Mouse (Mus musculus) hindbrain, embryonic 13.5 days (tissue): ENCODE measurements around the gene Dut. TPM values are rescaled to one million over a fixed set of nuclear protein-coding genes. Genes with fewer than 3 reads are reported as not detected.

Experiments
- ATAC-seq: fragments of 200-750 bp; cut with Nextera tagmentation; 2 replicates; pipeline ENCODE4 v1.8.0; 2017; ENCODE audit warnings: moderate TSS enrichment; ENCODE audit not compliant: low FRiP score
- H3K27ac ChIP-seq: fragments of 300-500 bp; sonication (generic); 2 replicates; pipeline ENCODE4 v1.5.1; 2015; ENCODE audit warnings: inconsistent platforms, mild to moderate bottlenecking, moderate library complexity
- H3K27me3 ChIP-seq: fragments of 300-500 bp; sonication (generic); 2 replicates; pipeline ENCODE4 v1.6.1; 2015; ENCODE audit warnings: mild to moderate bottlenecking, inconsistent platforms
- H3K36me3 ChIP-seq: fragments of 300-500 bp; sonication (generic); 2 replicates; pipeline ENCODE4 v1.6.1; 2015; ENCODE audit warnings: mild to moderate bottlenecking, inconsistent platforms
- H3K4me1 ChIP-seq: fragments of 300-500 bp; sonication (generic); replicated peaks from 2 replicates; pipeline ENCODE4 v1.6.1; 2015; ENCODE audit warnings: inconsistent platforms
- H3K4me2 ChIP-seq: fragments of 300-500 bp; sonication (generic); 2 replicates; pipeline ENCODE4 v1.6.1; 2015; ENCODE audit warnings: inconsistent platforms, mild to moderate bottlenecking, moderate library complexity
- H3K4me3 ChIP-seq: fragments of 300-500 bp; sonication (generic); 2 replicates; pipeline ENCODE4 v1.5.1; 2015; ENCODE audit warnings: mild to moderate bottlenecking, inconsistent platforms
- H3K9ac ChIP-seq: fragments of 300-500 bp; sonication (generic); 2 replicates; pipeline ENCODE4 v1.6.1; 2015; ENCODE audit warnings: mild to moderate bottlenecking, inconsistent platforms
- H3K9me3 ChIP-seq: fragments of 300-500 bp; sonication (generic); 2 replicates; pipeline ENCODE4 v1.6.1; 2016; ENCODE audit warnings: inconsistent platforms
- WGBS: fragments of 180-500 bp; shearing (Covaris S2); methylation state at CpG from one replicate; pipeline ENCODE4 v1.1.7; 2015; 5-methylcytosine and 5-hydroxymethylcytosine counted together
- polyA plus RNA-seq: library from polyadenylated mRNA; unstranded; fragments of >200 nt; fragmentation: Nextera tagmentation; extraction: Ambion mirVana; gene quantifications from 2 replicates; pipeline ENCODE4 v1.2.1, GENCODE M21; 2015

The Dut gene
- polyA plus RNA-seq, 1 experiment from 2014 or later = 75.4 TPM

GRCm38 (mm10) chr2:125291101-125291500 is 44.1 kb downstream of the Dut start:
- H3K27me3 ChIP-seq = no peaks in the 10 kb centered on the region
- H3K4me3 ChIP-seq = no peak overlapping the region
- H3K9me3 ChIP-seq = no peaks in the 10 kb centered on the region
- WGBS = 97% methylated on average over 1 of the region's 1 CpGs
- H3K27ac ChIP-seq = no peak overlapping the region
- peaks cover 3% of the 10 kb centered on the region; the same call in 1 of the 2 replicates for H3K4me1 ChIP-seq
- no peak overlapping the region for H3K4me2 ChIP-seq
- H3K9ac ChIP-seq = no peak overlapping the region
- H3K36me3 ChIP-seq = no peaks in the 10 kb centered on the region
- no peak for ATAC-seq

GRCm38 (mm10) chr2:125292616-125293015 is 45.6 kb downstream of the Dut start:
- H3K9ac ChIP-seq = no peak overlapping the region
- H3K27me3 ChIP-seq = no peaks in the 10 kb centered on the region
- no peak overlapping the region for H3K4me3 ChIP-seq
- no peak overlapping the region for H3K4me2 ChIP-seq
- no peak overlapping the region for H3K27ac ChIP-seq
- ATAC-seq = no peak
- no peaks in the 10 kb centered on the region for H3K9me3 ChIP-seq
- H3K4me1 ChIP-seq = peaks cover 3% of the 10 kb centered on the region; the same call in 1 of the 2 replicates
- 88% methylated on average over 7 of the region's 7 CpGs for WGBS
- no peaks in the 10 kb centered on the region for H3K36me3 ChIP-seq

- peaks cover 3% of the 10 kb centered on the region; the same call in 1 of the 2 replicates for H3K4me1 ChIP-seq
- H3K27me3 ChIP-seq = no peaks in the 10 kb centered on the region
- ATAC-seq = no peak
- no peak overlapping the region for H3K27ac ChIP-seq
- H3K9me3 ChIP-seq = no peaks in the 10 kb centered on the region
- H3K4me2 ChIP-seq = no peak overlapping the region
- no peak overlapping the region for H3K4me3 ChIP-seq
- H3K9ac ChIP-seq = no peak overlapping the region
- no peaks in the 10 kb centered on the region for H3K36me3 ChIP-seq
- WGBS = 82% methylated on average over 5 of the region's 5 CpGs
Measured at GRCm38 (mm10) chr2:125293969-125294491, 47.0 kb downstream of the Dut start.

GRCm38 (mm10) chr2:125295526-125295925 is 48.5 kb downstream of the Dut start:
- no peaks in the 10 kb centered on the region for H3K27me3 ChIP-seq
- no peak overlapping the region for H3K4me2 ChIP-seq
- H3K36me3 ChIP-seq = no peaks in the 10 kb centered on the region
- 92% methylated on average over 3 of the region's 3 CpGs for WGBS
- no peak overlapping the region for H3K4me3 ChIP-seq
- no peak overlapping the region for H3K9ac ChIP-seq
- no peaks in the 10 kb centered on the region for H3K9me3 ChIP-seq
- H3K27ac ChIP-seq = no peak overlapping the region
- no peak for ATAC-seq
- peaks cover 3% of the 10 kb centered on the region; the same call in 1 of the 2 replicates for H3K4me1 ChIP-seq

GRCm38 (mm10) chr2:125298841-125299240 is 51.9 kb downstream of the Dut start:
- H3K9ac ChIP-seq = no peak overlapping the region
- H3K27ac ChIP-seq = no peak overlapping the region
- WGBS = 96% methylated on average over 1 of the region's 1 CpGs
- no peak overlapping the region for H3K4me2 ChIP-seq
- H3K4me1 ChIP-seq = no peaks in the 10 kb centered on the region
- no peaks in the 10 kb centered on the region for H3K27me3 ChIP-seq
- H3K4me3 ChIP-seq = no peak overlapping the region
- no peaks in the 10 kb centered on the region for H3K9me3 ChIP-seq
- peaks cover 13% of the 10 kb centered on the region for H3K36me3 ChIP-seq
- ATAC-seq = no peak

- H3K9me3 ChIP-seq = no peaks in the 10 kb centered on the region
- no peak overlapping the region for H3K9ac ChIP-seq
- 62% methylated on average over 9 of the region's 9 CpGs for WGBS
- H3K36me3 ChIP-seq = peaks cover 17% of the 10 kb centered on the region
- no peak overlapping the region for H3K27ac ChIP-seq
- ATAC-seq = no peak
- no peaks in the 10 kb centered on the region for H3K27me3 ChIP-seq
- H3K4me1 ChIP-seq = no peaks in the 10 kb centered on the region
- H3K4me3 ChIP-seq = no peak overlapping the region
- H3K4me2 ChIP-seq = no peak overlapping the region
Measured at GRCm38 (mm10) chr2:125301877-125302624, 55.1 kb downstream of the Dut start.

- Histone ChIP-seq H3K9ac (no peak overlapping the region), H3K27ac (no peak overlapping the region), H3K4me1 (no peaks in the 10 kb centered on the region), H3K36me3 (peaks cover 18% of the 10 kb centered on the region), H3K27me3 (no peaks in the 10 kb centered on the region), H3K4me2 (no peak overlapping the region), H3K9me3 (no peaks in the 10 kb centered on the region), H3K4me3 (no peak overlapping the region)
- WGBS = 83% methylated on average over 8 of the region's 8 CpGs
- ATAC-seq = no peak
Measured at GRCm38 (mm10) chr2:125302625-125302924, 55.6 kb downstream of the Dut start.

GRCm38 (mm10) chr2:125303764-125304384 is 56.9 kb downstream of the Dut start:
- Histone ChIP-seq H3K36me3 (peaks cover 23% of the 10 kb centered on the region), H3K27ac (no peak overlapping the region), H3K27me3 (no peaks in the 10 kb centered on the region), H3K4me3 (no peak overlapping the region), H3K4me2 (no peak overlapping the region), H3K9me3 (no peaks in the 10 kb centered on the region), H3K4me1 (no peaks in the 10 kb centered on the region), H3K9ac (no peak overlapping the region)
- WGBS = 85% methylated on average over 5 of the region's 5 CpGs
- ATAC-seq = no peak

- no peaks in the 10 kb centered on the region for H3K9me3 ChIP-seq
- no peak for ATAC-seq
- no peak overlapping the region for H3K27ac ChIP-seq
- H3K9ac ChIP-seq = no peak overlapping the region
- no peaks in the 10 kb centered on the region for H3K27me3 ChIP-seq
- H3K4me3 ChIP-seq = no peak overlapping the region
- no peaks in the 10 kb centered on the region for H3K4me1 ChIP-seq
- 92% methylated on average over 3 of the region's 3 CpGs for WGBS
- H3K36me3 ChIP-seq = peaks cover 32% of the 10 kb centered on the region
- no peak overlapping the region for H3K4me2 ChIP-seq
Measured at GRCm38 (mm10) chr2:125304746-125305145, 57.8 kb downstream of the Dut start.

- H3K9ac ChIP-seq = no peak overlapping the region
- no peaks in the 10 kb centered on the region for H3K9me3 ChIP-seq
- no peak for ATAC-seq
- peaks cover 33% of the 10 kb centered on the region for H3K36me3 ChIP-seq
- H3K27me3 ChIP-seq = no peaks in the 10 kb centered on the region
- no peaks in the 10 kb centered on the region for H3K4me1 ChIP-seq
- 90% methylated on average over 3 of the region's 3 CpGs for WGBS
- no peak overlapping the region for H3K4me2 ChIP-seq
- no peak overlapping the region for H3K27ac ChIP-seq
- H3K4me3 ChIP-seq = no peak overlapping the region
Measured at GRCm38 (mm10) chr2:125305671-125306070, 58.7 kb downstream of the Dut start.
